Comparison of ENCODE assay signal across 9 mouse cellular contexts in genomic region chr11:76026527-76027138, GRCm38 (mm10). TPM values are rescaled to one million over a fixed set of nuclear protein-coding genes. Genes with fewer than 3 reads are reported as not detected.
DNase-seq lines count a peak whose midpoint lies in the region; ATAC-seq lines count a peak whose summit lies in the region.
"Had no signal": no experiment of that assay in that cellular context is flagged by ENCODE, and none has a peak within 500 bp of the region (broad histone marks: within the 10 kb centered on the region; RNA-seq: fewer than 3 reads in every experiment).

No protein-coding gene starts in this region.

- 6% methylated on average over 14 of the region's 14 CpGs for WGBS in heart, embryonic 12.5 days
- 3% methylated on average over 13 of the region's 14 CpGs for WGBS in forebrain, embryonic 13.5 days
- 15% methylated on average over 14 of the region's 14 CpGs for WGBS in liver, embryonic 15.5 days (ENCODE audit: insufficient replicate concordance)

- peak overlapping the region; percentile 74 for H3K9ac ChIP-seq in heart, embryonic 12.5 days
- H3K9ac ChIP-seq in forebrain, embryonic 13.5 days, result peak overlapping the region; percentile 72
- H3K9ac ChIP-seq in liver, embryonic 15.5 days, result peak overlapping the region; percentile 54

- peaks cover 14% of the 10 kb centered on the region; the same call in 1 of the 2 replicates for H3K27me3 ChIP-seq in heart, embryonic 12.5 days (replicated peaks)
- peaks cover 22% of the 10 kb centered on the region for H3K27me3 ChIP-seq in forebrain, embryonic 13.5 days
- H3K27me3 ChIP-seq in liver, embryonic 15.5 days, result peaks cover 63% of the 10 kb centered on the region

- peak overlapping the region; percentile 87 for H3K4me2 ChIP-seq in heart, embryonic 12.5 days
- peak overlapping the region; percentile 94 for H3K4me2 ChIP-seq in forebrain, embryonic 13.5 days
- peak overlapping the region; percentile 90 for H3K4me2 ChIP-seq in liver, embryonic 15.5 days

- peak; percentile 15; the same call in 1 of the 2 replicates for ATAC-seq in heart, embryonic 12.5 days (ENCODE audit: insufficient number of reproducible peaks, low FRiP score)
- ATAC-seq in CD4-positive, CD25-positive, alpha-beta regulatory T cell, adult 4 months, result peak; percentile 75
- ATAC-seq in forebrain, embryonic 13.5 days, result no peak
- no peak for ATAC-seq in liver, embryonic 15.5 days (ENCODE audit: insufficient read depth)

- H3K4me1 ChIP-seq in heart, embryonic 12.5 days (replicated peaks), result peaks cover 21% of the 10 kb centered on the region
- H3K4me1 ChIP-seq in forebrain, embryonic 13.5 days, result peaks cover 11% of the 10 kb centered on the region
- peaks cover 19% of the 10 kb centered on the region for H3K4me1 ChIP-seq in liver, embryonic 15.5 days (replicated peaks)

- no peaks in the 10 kb centered on the region for H3K9me3 ChIP-seq in heart, embryonic 12.5 days (replicated peaks)
- H3K9me3 ChIP-seq in forebrain, embryonic 13.5 days (replicated peaks), result no peaks in the 10 kb centered on the region
- H3K9me3 ChIP-seq in liver, embryonic 15.5 days (replicated peaks), result no peaks in the 10 kb centered on the region

- no peak for DNase-seq in heart, adult 18-20 months
- no peak for DNase-seq in urinary bladder, postnatal 36 days (ENCODE audit: low spot score in 2 of 2)
- no peak for DNase-seq in ovary, postnatal 14 days (ENCODE audit: low spot score)
- DNase-seq in urinary bladder, postnatal 14 days (ENCODE audit: low spot score), result no peak

- no peak overlapping the region for H3K27ac ChIP-seq in heart, embryonic 12.5 days (ENCODE audit: poor library complexity, severe bottlenecking)
- no peak overlapping the region for H3K27ac ChIP-seq in forebrain, embryonic 13.5 days
- H3K27ac ChIP-seq in liver, embryonic 15.5 days (replicated peaks), result no peak overlapping the region

- H3K4me3 ChIP-seq in heart, embryonic 12.5 days, result peak overlapping the region; percentile 71
- peak overlapping the region; percentile 58 for H3K4me3 ChIP-seq in forebrain, embryonic 13.5 days
- H3K4me3 ChIP-seq in liver, embryonic 15.5 days (replicated peaks), result peak overlapping the region; percentile 63

- peaks cover 14% of the 10 kb centered on the region for H3K36me3 ChIP-seq in heart, embryonic 12.5 days
- H3K36me3 ChIP-seq in forebrain, embryonic 13.5 days (ENCODE audit: poor library complexity, severe bottlenecking), result no peaks in the 10 kb centered on the region
- H3K36me3 ChIP-seq in liver, embryonic 15.5 days (replicated peaks), result no peaks in the 10 kb centered on the region

RNA-seq across cellular contexts. Expression of gene Rflnb, which starts 0.9 kb away (rescaled TPM):
- 10.3 and 11.8 TPM in 2 replicates for polyA plus RNA-seq in heart, embryonic 12.5 days (2016; fragmentation: Nextera tagmentation; extraction: Ambion mirVana)
- 10 to 100 TPM; 28.6 to 35.8 TPM for total RNA-seq in heart, adult 18-20 months (2021)
- polyA plus RNA-seq in CD4-positive, CD25-positive, alpha-beta regulatory T cell, adult 4 months (2017; shearing (Covaris generic)), result 10 to 100 TPM; 13.4 to 14.2 TPM
- 4.9 and 5.3 TPM in 2 replicates for polyA plus RNA-seq in forebrain, embryonic 13.5 days (2015; fragmentation: Nextera tagmentation; extraction: Ambion mirVana)
- 5.4 and 6.0 TPM in 2 replicates for polyA plus RNA-seq in liver, embryonic 15.5 days (2015; fragmentation: Nextera tagmentation; extraction: Ambion mirVana)

RNA-seq across cellular contexts. Expression of gene 1700016K19Rik, which starts 26.9 kb away (rescaled TPM):
- 0.26 TPM in 1 of 2 replicates, not detected in the other for polyA plus RNA-seq in heart, embryonic 12.5 days (2016; fragmentation: Nextera tagmentation; extraction: Ambion mirVana)
- under 1 TPM in 1 of 2 experiments, not detected in 1; 0.64 TPM for total RNA-seq in heart, adult 18-20 months (2021)
- polyA plus RNA-seq in CD4-positive, CD25-positive, alpha-beta regulatory T cell, adult 4 months (2017; shearing (Covaris generic)), result not detected
- polyA plus RNA-seq in forebrain, embryonic 13.5 days (2015; fragmentation: Nextera tagmentation; extraction: Ambion mirVana), result 1.5 and 1.9 TPM in 2 replicates
- polyA plus RNA-seq in liver, embryonic 15.5 days (2015; fragmentation: Nextera tagmentation; extraction: Ambion mirVana), result not detected in 2 replicates
- total RNA-seq: neutrophil, adult 5-6 weeks had no signal

Comparison
In these comparisons a context has a peak if more than half of its experiments do, and no peak if none do; other contexts are left out.
1. ATAC-seq: peak in heart, embryonic 12.5 days (single experiment) and CD4-positive, CD25-positive, alpha-beta regulatory T cell, adult 4 months (single experiment); none in forebrain, embryonic 13.5 days (single experiment) and liver, embryonic 15.5 days (single experiment).
2. Peak in every context shown above with its lines, with median percentiles within 50 percentile points of each other: H3K4me2 ChIP-seq, H3K4me3 ChIP-seq and H3K9ac ChIP-seq.